Mouse (Mus musculus): ENCODE measurements around the gene Hoxa7. TPM values are rescaled to one million over a fixed set of nuclear protein-coding genes. Genes with fewer than 3 reads are reported as not detected.

Gene Hoxa7
- polyA plus RNA-seq, 1 experiment, result 1.4 TPM

DNA sequence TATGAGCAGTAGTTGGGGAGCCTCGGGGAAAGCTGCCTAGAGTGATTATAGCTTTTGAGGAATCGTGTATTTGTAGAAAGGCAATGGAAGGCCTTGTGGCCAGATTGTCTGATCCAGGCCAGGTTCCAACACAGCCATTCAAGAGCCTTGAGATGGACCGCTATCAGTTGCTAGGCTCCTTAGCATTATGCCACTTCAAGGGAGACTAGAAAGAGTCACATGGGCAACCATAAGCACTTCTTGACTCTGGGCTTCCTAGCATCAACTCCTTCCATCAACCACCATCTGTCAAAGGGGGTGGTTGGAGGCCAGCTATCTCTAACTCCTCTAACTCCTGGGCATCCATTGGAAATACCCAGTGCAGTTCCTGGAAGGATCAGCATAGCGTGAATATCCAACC lies 28.2 kb upstream of the Hoxa7 start:
- Histone ChIP-seq H3K9me3 (replicated peaks; ENCODE audit: control insufficient read depth, insufficient read depth, low read length, poor library complexity, severe bottlenecking) (no peaks in the 10 kb centered on the region), H3K4me3 (ENCODE audit: low read depth, low read length) (no peak overlapping the region), H3K27me3 (ENCODE audit: control insufficient read depth, insufficient read depth, low read length, poor library complexity, severe bottlenecking) (peaks cover 64% of the 10 kb centered on the region), H3K27ac (ENCODE audit: insufficient read depth, low read length) (no peak overlapping the region), H3K36me3 (ENCODE audit: control insufficient read depth, insufficient read depth, low read length, poor library complexity, severe bottlenecking) (no peaks in the 10 kb centered on the region), H3K4me1 (ENCODE audit: control insufficient read depth, insufficient read depth, low read length) (no peaks in the 10 kb centered on the region), H3K9ac (ENCODE audit: low read depth, poor library complexity, severe bottlenecking) (no peak overlapping the region)
- TF ChIP-seq POLR2A (IDR thresholded peaks at IDR 0.05; ENCODE audit: insufficient read depth, low read length), result no peak
- TF ChIP-seq CTCF (IDR thresholded peaks at IDR 0.05; ENCODE audit: low read depth, low read length), result no peak
- no peak for TF ChIP-seq EP300 (IDR thresholded peaks at IDR 0.05; ENCODE audit: insufficient read depth, low read depth, low read length)

DNA sequence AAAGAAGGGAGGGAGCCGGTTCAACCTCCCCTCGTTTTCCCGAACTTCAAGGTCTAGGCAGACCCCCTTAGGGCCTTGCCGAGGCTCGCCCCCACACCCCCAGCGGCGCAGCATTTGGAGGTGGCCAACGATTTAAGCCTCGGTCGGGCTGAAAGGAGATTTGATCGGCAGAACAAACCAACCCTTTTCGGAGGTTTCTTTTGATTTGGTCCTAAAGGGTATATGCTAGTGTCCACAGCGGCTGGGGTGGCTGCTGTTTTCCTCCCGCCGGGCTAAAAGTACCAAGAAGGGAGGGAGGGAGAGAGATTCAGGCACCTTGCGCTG lies 27.7 kb upstream of the Hoxa7 start:
- Histone ChIP-seq H3K27me3 (ENCODE audit: control insufficient read depth, insufficient read depth, low read length, poor library complexity, severe bottlenecking) (peaks cover 68% of the 10 kb centered on the region), H3K36me3 (ENCODE audit: control insufficient read depth, insufficient read depth, low read length, poor library complexity, severe bottlenecking) (no peaks in the 10 kb centered on the region), H3K4me1 (ENCODE audit: control insufficient read depth, insufficient read depth, low read length) (no peaks in the 10 kb centered on the region), H3K4me3 (ENCODE audit: low read depth, low read length) (0 out of 2 replicates have a peak overlapping the region, but pooled peaks have one; percentile 8), H3K9me3 (replicated peaks; ENCODE audit: control insufficient read depth, insufficient read depth, low read length, poor library complexity, severe bottlenecking) (no peaks in the 10 kb centered on the region), H3K27ac (ENCODE audit: insufficient read depth, low read length) (no peak overlapping the region), H3K9ac (ENCODE audit: low read depth, poor library complexity, severe bottlenecking) (no peak overlapping the region)
- TF ChIP-seq EP300 (IDR thresholded peaks at IDR 0.05; ENCODE audit: insufficient read depth, low read depth, low read length) (no peak), CTCF (IDR thresholded peaks at IDR 0.05; ENCODE audit: low read depth, low read length) (no peak), POLR2A (IDR thresholded peaks at IDR 0.05; ENCODE audit: insufficient read depth, low read length) (no peak)

DNA sequence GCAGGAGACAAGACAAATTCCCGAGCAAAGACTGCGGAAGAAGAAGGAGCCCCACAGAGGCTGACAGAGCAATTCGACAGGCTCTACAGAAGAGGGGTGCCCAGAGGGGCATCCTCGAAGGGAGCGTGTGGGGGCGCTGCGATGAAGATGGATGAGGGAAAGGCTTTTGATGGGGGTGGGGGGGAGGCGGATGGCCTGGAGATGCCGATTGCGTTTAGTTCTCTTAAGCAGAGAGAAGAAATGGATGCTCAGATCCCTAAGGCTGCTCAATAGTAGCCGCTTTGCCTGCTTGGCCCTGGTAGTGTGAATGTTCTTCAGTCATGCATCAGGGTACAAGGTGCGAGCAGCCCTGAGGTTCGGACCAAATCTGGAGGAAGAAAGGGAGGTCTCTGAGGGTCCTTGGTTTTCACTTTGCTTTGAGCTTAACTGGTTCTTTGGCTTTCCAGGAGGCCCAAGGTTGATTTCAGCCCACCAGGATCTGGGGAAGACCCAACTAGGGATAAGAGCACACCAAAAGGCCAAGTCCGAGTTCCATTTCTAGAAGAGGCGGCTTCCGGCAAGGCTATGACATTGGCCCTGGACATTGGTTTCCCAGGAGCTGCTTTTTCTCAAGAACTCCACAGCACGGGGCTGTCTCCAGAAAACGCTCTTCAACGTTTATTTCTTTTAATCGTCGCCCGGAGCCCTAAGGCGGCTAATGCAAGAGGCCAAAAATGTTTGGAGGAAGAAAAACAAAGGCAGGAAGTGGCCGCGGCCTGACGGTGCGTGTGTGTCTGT lies 27.2 kb upstream of the Hoxa7 start:
- no peaks in the 10 kb centered on the region for H3K4me1 ChIP-seq (ENCODE audit: control insufficient read depth, insufficient read depth, low read length)
- TF ChIP-seq CTCF (IDR thresholded peaks at IDR 0.05; ENCODE audit: low read depth, low read length) (no peak), POLR2A (IDR thresholded peaks at IDR 0.05; ENCODE audit: insufficient read depth, low read length) (no peak)
- H3K27ac ChIP-seq (ENCODE audit: insufficient read depth, low read length), result no peak overlapping the region
- H3K27me3 ChIP-seq (ENCODE audit: control insufficient read depth, insufficient read depth, low read length, poor library complexity, severe bottlenecking), result peaks cover 64% of the 10 kb centered on the region
- no peaks in the 10 kb centered on the region for H3K36me3 ChIP-seq (ENCODE audit: control insufficient read depth, insufficient read depth, low read length, poor library complexity, severe bottlenecking)
- H3K4me3 ChIP-seq (ENCODE audit: low read depth, low read length), result 0 out of 2 replicates have a peak overlapping the region, but pooled peaks have one; percentile 8
- H3K9me3 ChIP-seq (replicated peaks; ENCODE audit: control insufficient read depth, insufficient read depth, low read length, poor library complexity, severe bottlenecking), result no peaks in the 10 kb centered on the region
- H3K9ac ChIP-seq (ENCODE audit: low read depth, poor library complexity, severe bottlenecking), result no peak overlapping the region

DNA sequence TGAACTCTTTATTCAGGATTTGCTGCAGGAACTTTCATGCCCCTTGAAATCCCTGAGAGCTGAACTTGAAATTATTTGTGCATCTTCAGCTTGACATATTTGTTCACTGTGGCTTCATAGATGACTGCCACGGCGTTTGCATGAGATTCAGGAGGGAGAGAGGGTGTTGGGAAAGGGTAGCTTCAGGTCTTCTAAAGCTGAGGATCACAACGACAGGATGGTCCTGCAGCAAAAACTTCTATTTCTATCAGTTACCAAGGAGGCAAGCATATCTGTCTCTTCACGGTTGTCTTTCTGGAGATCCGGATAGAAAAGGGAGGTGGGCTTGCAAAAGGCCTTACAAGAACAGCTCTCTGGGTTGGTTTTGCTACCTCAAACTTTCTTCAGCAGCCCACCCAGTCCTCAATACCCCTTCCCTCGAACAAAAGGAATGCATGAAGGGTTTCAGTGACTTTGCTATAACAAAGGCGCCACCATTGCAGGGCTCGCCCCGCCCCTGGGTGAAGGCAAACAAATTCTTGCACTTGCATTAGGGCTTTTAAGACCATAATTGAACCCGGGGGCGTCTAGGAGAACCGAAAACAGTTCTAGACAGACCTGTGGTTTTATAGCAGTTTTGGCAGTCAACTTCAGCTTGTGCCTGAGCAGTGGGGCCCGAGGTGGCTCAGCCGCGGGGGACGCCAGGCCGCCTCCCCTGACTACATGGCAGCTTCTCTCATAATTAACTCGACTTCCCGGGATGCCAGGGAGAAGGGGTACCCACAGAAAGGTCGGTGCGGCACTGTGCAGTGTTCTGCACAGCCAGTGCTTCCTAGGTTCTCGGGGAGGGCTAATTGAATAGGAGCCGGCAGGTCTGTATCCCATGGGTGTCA lies 26.3 kb upstream of the Hoxa7 start:
- Histone ChIP-seq H3K4me1 (ENCODE audit: control insufficient read depth, insufficient read depth, low read length) (no peaks in the 10 kb centered on the region), H3K9me3 (replicated peaks; ENCODE audit: control insufficient read depth, insufficient read depth, low read length, poor library complexity, severe bottlenecking) (no peaks in the 10 kb centered on the region), H3K9ac (ENCODE audit: low read depth, poor library complexity, severe bottlenecking) (no peak overlapping the region), H3K27me3 (ENCODE audit: control insufficient read depth, insufficient read depth, low read length, poor library complexity, severe bottlenecking) (peaks cover 63% of the 10 kb centered on the region), H3K27ac (ENCODE audit: insufficient read depth, low read length) (no peak overlapping the region), H3K4me3 (ENCODE audit: low read depth, low read length) (no peak overlapping the region), H3K36me3 (ENCODE audit: control insufficient read depth, insufficient read depth, low read length, poor library complexity, severe bottlenecking) (no peaks in the 10 kb centered on the region)
- TF ChIP-seq CTCF (IDR thresholded peaks at IDR 0.05; ENCODE audit: low read depth, low read length) (no peak), EP300 (IDR thresholded peaks at IDR 0.05; ENCODE audit: insufficient read depth, low read depth, low read length) (no peak), POLR2A (IDR thresholded peaks at IDR 0.05; ENCODE audit: insufficient read depth, low read length) (no peak)

GRCm38 (mm10) chr6:52246916-52247315 lies 25.3 kb upstream of the Hoxa7 start:
- TF ChIP-seq EP300 (IDR thresholded peaks at IDR 0.05; ENCODE audit: insufficient read depth, low read depth, low read length) (no peak), POLR2A (IDR thresholded peaks at IDR 0.05; ENCODE audit: insufficient read depth, low read length) (no peak), CTCF (IDR thresholded peaks at IDR 0.05; ENCODE audit: low read depth, low read length) (no peak)
- no peaks in the 10 kb centered on the region for H3K9me3 ChIP-seq (replicated peaks; ENCODE audit: control insufficient read depth, insufficient read depth, low read length, poor library complexity, severe bottlenecking)
- H3K36me3 ChIP-seq (ENCODE audit: control insufficient read depth, insufficient read depth, low read length, poor library complexity, severe bottlenecking), result no peaks in the 10 kb centered on the region
- no peak overlapping the region for H3K9ac ChIP-seq (ENCODE audit: low read depth, poor library complexity, severe bottlenecking)
- H3K27ac ChIP-seq (ENCODE audit: insufficient read depth, low read length), result no peak overlapping the region
- H3K4me1 ChIP-seq (ENCODE audit: control insufficient read depth, insufficient read depth, low read length), result no peaks in the 10 kb centered on the region
- H3K4me3 ChIP-seq (ENCODE audit: low read depth, low read length), result no peak overlapping the region
- peaks cover 63% of the 10 kb centered on the region for H3K27me3 ChIP-seq (ENCODE audit: control insufficient read depth, insufficient read depth, low read length, poor library complexity, severe bottlenecking)

DNA sequence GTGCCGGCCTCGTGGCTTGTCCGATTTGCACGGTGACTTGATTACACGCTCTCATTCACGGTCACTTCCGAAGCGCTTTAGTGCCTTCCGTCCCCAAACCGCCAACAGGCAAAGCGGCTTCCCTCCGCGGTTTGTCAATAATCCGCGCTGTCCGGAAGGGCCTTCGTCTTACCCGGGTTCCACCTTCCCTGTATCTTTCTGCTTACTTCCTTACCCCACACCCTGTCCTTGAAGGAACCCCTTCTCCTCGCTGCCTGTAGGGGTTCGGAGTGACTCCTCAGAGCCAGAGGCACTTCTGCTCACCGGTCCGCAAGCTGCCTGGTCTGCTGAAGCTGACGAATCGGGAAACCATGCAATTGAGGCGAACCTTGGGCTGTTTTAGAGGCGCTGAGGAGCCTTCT lies 24.7 kb upstream of the Hoxa7 start:
- H3K4me3 ChIP-seq (ENCODE audit: low read depth, low read length), result no peak overlapping the region
- TF ChIP-seq POLR2A (IDR thresholded peaks at IDR 0.05; ENCODE audit: insufficient read depth, low read length) (no peak), CTCF (IDR thresholded peaks at IDR 0.05; ENCODE audit: low read depth, low read length) (no peak), EP300 (IDR thresholded peaks at IDR 0.05; ENCODE audit: insufficient read depth, low read depth, low read length) (no peak)
- H3K36me3 ChIP-seq (ENCODE audit: control insufficient read depth, insufficient read depth, low read length, poor library complexity, severe bottlenecking), result no peaks in the 10 kb centered on the region
- peaks cover 61% of the 10 kb centered on the region for H3K27me3 ChIP-seq (ENCODE audit: control insufficient read depth, insufficient read depth, low read length, poor library complexity, severe bottlenecking)
- no peaks in the 10 kb centered on the region for H3K9me3 ChIP-seq (replicated peaks; ENCODE audit: control insufficient read depth, insufficient read depth, low read length, poor library complexity, severe bottlenecking)
- H3K27ac ChIP-seq (ENCODE audit: insufficient read depth, low read length), result no peak overlapping the region
- no peak overlapping the region for H3K9ac ChIP-seq (ENCODE audit: low read depth, poor library complexity, severe bottlenecking)
- H3K4me1 ChIP-seq (ENCODE audit: control insufficient read depth, insufficient read depth, low read length), result no peaks in the 10 kb centered on the region
